Mouse (Mus musculus) erythroblast, embryonic 14.5 days (primary cell): ENCODE results near the gene Phlpp1. TPM values are rescaled to one million over a fixed set of nuclear protein-coding genes. Genes with fewer than 3 reads are reported as not detected.

Experiments
- H3K27me3 ChIP-seq: 2 replicates; pipeline ENCODE4 v1.6.1; 2012; ENCODE audit warnings: inconsistent platforms; ENCODE audit not compliant: control insufficient read depth
- H3K36me3 ChIP-seq: 2 replicates; pipeline ENCODE4 v1.6.1; 2012; ENCODE audit warnings: mild to moderate bottlenecking, inconsistent platforms; ENCODE audit not compliant: control insufficient read depth
- H3K4me1 ChIP-seq: 2 replicates; pipeline ENCODE4 v1.6.1; 2012; ENCODE audit warnings: inconsistent platforms; ENCODE audit not compliant: control insufficient read depth
- H3K4me3 ChIP-seq: replicated peaks from 2 replicates; pipeline ENCODE3; 2012; ENCODE audit warnings: moderate library complexity, mild to moderate bottlenecking, inconsistent platforms
- H3K9me3 ChIP-seq: 2 replicates; pipeline ENCODE4 v1.6.1; 2012; ENCODE audit warnings: low read length, inconsistent platforms, mixed read lengths; ENCODE audit not compliant: control insufficient read depth
- GATA1 ChIP-seq: IDR thresholded peaks from 2 replicates; pipeline ENCODE4 v1.6.1; 2012; ENCODE audit warnings: low read length, inconsistent platforms, mixed read lengths
- TAL1 ChIP-seq: IDR thresholded peaks from 3 replicates; pipeline ENCODE4 v1.6.1; 2012; ENCODE audit warnings: low read length, inconsistent platforms, mixed read lengths
- polyA plus RNA-seq: library from polyadenylated mRNA; stranded (reverse); fragments of >175 nt; gene quantifications from 2 replicates; pipeline ENCODE4 v1.2.3, GENCODE M21; 2012

The Phlpp1 gene
- 0.10 and 0.14 TPM in 2 replicates for polyA plus RNA-seq

- Histone ChIP-seq H3K9me3 (0 out of 2 replicates have a peak, but pooled peaks cover 2% of the 10 kb centered on the region), H3K36me3 (no peaks in the 10 kb centered on the region), H3K27me3 (peaks cover 23% of the 10 kb centered on the region), H3K4me3 (peak within 1 kb of the TSS; percentile 75), H3K4me1 (peaks cover 26% of the 10 kb centered on the region)
- TF ChIP-seq GATA1 (no peak), TAL1 (no peak)
These were observed at the start of gene Phlpp1 for GRCm38 (mm10) chr1:106171241-106172220. Phlpp1 (plus strand) TSS chr1:106171752.

GRCm38 (mm10) chr1:106126601-106127000 lies 45.0 kb upstream of the Phlpp1 start:
- Histone ChIP-seq H3K4me1 (no peaks in the 10 kb centered on the region), H3K9me3 (no peaks in the 10 kb centered on the region), H3K27me3 (no peaks in the 10 kb centered on the region), H3K4me3 (no peak overlapping the region), H3K36me3 (no peaks in the 10 kb centered on the region)
- TF ChIP-seq TAL1 (no peak), GATA1 (no peak)

- Histone ChIP-seq H3K36me3 (no peaks in the 10 kb centered on the region), H3K4me1 (no peaks in the 10 kb centered on the region), H3K4me3 (no peak overlapping the region), H3K9me3 (no peaks in the 10 kb centered on the region), H3K27me3 (no peaks in the 10 kb centered on the region)
- TF ChIP-seq TAL1 (no peak), GATA1 (no peak)
These were observed 39.7 kb upstream of the Phlpp1 start for GRCm38 (mm10) chr1:106131697-106132349.

- H3K27me3 ChIP-seq: no peaks in the 10 kb centered on the region
- H3K4me1 ChIP-seq: no peaks in the 10 kb centered on the region
- H3K9me3 ChIP-seq: no peaks in the 10 kb centered on the region
- no peak for TF ChIP-seq GATA1
- TF ChIP-seq TAL1: no peak
- no peak overlapping the region for H3K4me3 ChIP-seq
- no peaks in the 10 kb centered on the region for H3K36me3 ChIP-seq
These were observed 39.2 kb upstream of the Phlpp1 start for GRCm38 (mm10) chr1:106132350-106132700.

GRCm38 (mm10) chr1:106138691-106139090 lies 32.9 kb upstream of the Phlpp1 start:
- no peak overlapping the region for H3K4me3 ChIP-seq
- no peaks in the 10 kb centered on the region for H3K27me3 ChIP-seq
- H3K4me1 ChIP-seq: no peaks in the 10 kb centered on the region
- no peak for TF ChIP-seq GATA1
- no peaks in the 10 kb centered on the region for H3K36me3 ChIP-seq
- H3K9me3 ChIP-seq: no peaks in the 10 kb centered on the region

- H3K9me3 ChIP-seq: no peaks in the 10 kb centered on the region
- H3K27me3 ChIP-seq: no peaks in the 10 kb centered on the region
- H3K4me1 ChIP-seq: no peaks in the 10 kb centered on the region
- H3K36me3 ChIP-seq: no peaks in the 10 kb centered on the region
- TF ChIP-seq GATA1: no peak
- TF ChIP-seq TAL1: no peak
- H3K4me3 ChIP-seq: no peak overlapping the region
These were observed 32.4 kb upstream of the Phlpp1 start for GRCm38 (mm10) chr1:106139137-106139536.

GRCm38 (mm10) chr1:106142010-106142409 lies 29.5 kb upstream of the Phlpp1 start:
- H3K27me3 ChIP-seq: no peaks in the 10 kb centered on the region
- H3K4me3 ChIP-seq: no peak overlapping the region
- no peaks in the 10 kb centered on the region for H3K4me1 ChIP-seq
- H3K9me3 ChIP-seq: no peaks in the 10 kb centered on the region
- no peaks in the 10 kb centered on the region for H3K36me3 ChIP-seq
- TF ChIP-seq GATA1 (no peak), TAL1 (no peak)

- no peaks in the 10 kb centered on the region for H3K27me3 ChIP-seq
- no peaks in the 10 kb centered on the region for H3K4me1 ChIP-seq
- H3K9me3 ChIP-seq: no peaks in the 10 kb centered on the region
- TF ChIP-seq GATA1 (no peak), TAL1 (no peak)
- H3K4me3 ChIP-seq: no peak overlapping the region
- H3K36me3 ChIP-seq: no peaks in the 10 kb centered on the region
These were observed 27.0 kb upstream of the Phlpp1 start for GRCm38 (mm10) chr1:106144534-106144933.

GRCm38 (mm10) chr1:106145055-106145454 lies 26.5 kb upstream of the Phlpp1 start:
- H3K36me3 ChIP-seq: no peaks in the 10 kb centered on the region
- H3K4me1 ChIP-seq: no peaks in the 10 kb centered on the region
- TF ChIP-seq TAL1: no peak
- TF ChIP-seq GATA1: no peak
- no peak overlapping the region for H3K4me3 ChIP-seq
- H3K9me3 ChIP-seq: no peaks in the 10 kb centered on the region
- H3K27me3 ChIP-seq: no peaks in the 10 kb centered on the region
